Mouse (Mus musculus): ENCODE data around the gene Dhx32. TPM values are rescaled to one million over a fixed set of nuclear protein-coding genes. Genes with fewer than 3 reads are reported as not detected.

Gene Dhx32
- 22.0 and 25.1 TPM in 2 replicates for polyA plus RNA-seq (2015; fragmentation: Nextera tagmentation; extraction: Ambion mirVana)

GRCm38 (mm10) chr7:133782717-133783435, at the start of gene Dhx32:
TSS of gene Dhx32 (minus strand) at chr7:133782726.
- TF ChIP-seq EP300 (IDR thresholded peaks at IDR 0.05), result no peak
- TF ChIP-seq CTCF (IDR thresholded peaks at IDR 0.05), result peak; percentile 86
- Histone ChIP-seq H3K4me2 (replicated peaks; ENCODE audit: low read depth, low read length) (peak within 1 kb of the TSS; percentile 11), H3K27me3 (replicated peaks; ENCODE audit: insufficient read depth, low read length) (no peaks in the 10 kb centered on the region), H3K27ac (ENCODE audit: low read length) (peak within 1 kb of the TSS; percentile 73), H3K36me3 (ENCODE audit: insufficient read depth, low read length) (no peaks in the 10 kb centered on the region), H3K4me3 (ENCODE audit: low read depth, low read length) (no peak within 1 kb of the TSS; the same call in 1 of the 2 replicates), H3K9ac (replicated peaks; ENCODE audit: low read depth) (no peak within 1 kb of the TSS), H3K9me3 (ENCODE audit: low read length) (no peaks in the 10 kb centered on the region), H3K4me1 (ENCODE audit: insufficient read depth, low read depth, low read length) (no peaks in the 10 kb centered on the region)
- ATAC-seq (peak; percentile 94), DNase-seq (ENCODE audit: low spot score) (peak; percentile 89)
- WGBS, result 25% methylated on average over 18 of the region's 18 CpGs

DNA sequence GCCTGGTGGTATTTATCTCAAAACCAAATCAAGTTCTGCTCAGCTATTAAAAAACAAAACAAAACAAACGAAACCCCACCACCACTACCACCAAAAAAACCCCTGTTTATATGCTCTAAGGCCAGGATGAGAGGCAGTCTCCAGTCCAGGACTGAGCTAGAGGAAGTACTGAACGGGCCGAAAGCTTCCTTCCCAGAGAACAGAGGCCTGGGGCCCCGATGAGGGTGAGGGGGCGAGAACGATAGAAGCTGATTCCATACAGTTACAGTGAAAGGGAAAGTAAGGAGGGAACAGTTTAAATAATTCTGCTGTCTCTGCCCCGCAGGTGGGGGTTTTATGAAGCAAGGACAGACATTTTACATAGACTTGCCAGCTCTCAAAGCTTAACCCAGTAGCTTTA, 47.1 kb upstream of the Dhx32 start:
- H3K27ac ChIP-seq (ENCODE audit: low read length), result no peak overlapping the region
- WGBS, result 36% methylated on average over 7 of the region's 7 CpGs
- no peak for DNase-seq (ENCODE audit: low spot score)

GRCm38 (mm10) chr7:133828514-133828913, 46.0 kb upstream of the Dhx32 start:
- H3K27me3 ChIP-seq (replicated peaks; ENCODE audit: insufficient read depth, low read length), result no peaks in the 10 kb centered on the region
- H3K36me3 ChIP-seq (ENCODE audit: insufficient read depth, low read length), result no peaks in the 10 kb centered on the region
- H3K4me3 ChIP-seq (ENCODE audit: low read depth, low read length), result no peak overlapping the region
- H3K9ac ChIP-seq (replicated peaks; ENCODE audit: low read depth), result no peak overlapping the region
- H3K9me3 ChIP-seq (ENCODE audit: low read length), result no peaks in the 10 kb centered on the region
- no peak overlapping the region for H3K4me2 ChIP-seq (replicated peaks; ENCODE audit: low read depth, low read length)
- TF ChIP-seq CTCF (IDR thresholded peaks at IDR 0.05), result no peak
- no peak for TF ChIP-seq EP300 (IDR thresholded peaks at IDR 0.05)
- ATAC-seq, result no peak
- H3K27ac ChIP-seq (ENCODE audit: low read length), result no peak overlapping the region
- H3K4me1 ChIP-seq (ENCODE audit: insufficient read depth, low read depth, low read length), result no peaks in the 10 kb centered on the region
- no peak for DNase-seq (ENCODE audit: low spot score)
- WGBS, result 51% methylated on average over 4 of the region's 4 CpGs

More for the DNA sequence above, 47.1 kb upstream of the Dhx32 start:
- Histone ChIP-seq H3K27me3 (replicated peaks; ENCODE audit: insufficient read depth, low read length) (no peaks in the 10 kb centered on the region), H3K9ac (replicated peaks; ENCODE audit: low read depth) (no peak overlapping the region), H3K9me3 (ENCODE audit: low read length) (no peaks in the 10 kb centered on the region), H3K4me1 (ENCODE audit: insufficient read depth, low read depth, low read length) (no peaks in the 10 kb centered on the region), H3K36me3 (ENCODE audit: insufficient read depth, low read length) (no peaks in the 10 kb centered on the region), H3K4me2 (replicated peaks; ENCODE audit: low read depth, low read length) (no peak overlapping the region), H3K4me3 (ENCODE audit: low read depth, low read length) (no peak overlapping the region)
- no peak for TF ChIP-seq CTCF (IDR thresholded peaks at IDR 0.05)
- no peak for TF ChIP-seq EP300 (IDR thresholded peaks at IDR 0.05)
- ATAC-seq, result no peak

GRCm38 (mm10) chr7:133824579-133824978, 42.1 kb upstream of the Dhx32 start:
- H3K36me3 ChIP-seq (ENCODE audit: insufficient read depth, low read length), result no peaks in the 10 kb centered on the region
- 96% methylated on average over 2 of the region's 2 CpGs for WGBS
- H3K4me3 ChIP-seq (ENCODE audit: low read depth, low read length), result no peak overlapping the region
- DNase-seq (ENCODE audit: low spot score) (no peak), ATAC-seq (no peak)
- TF ChIP-seq EP300 (IDR thresholded peaks at IDR 0.05) (no peak), CTCF (IDR thresholded peaks at IDR 0.05) (peak; percentile 53)
- no peaks in the 10 kb centered on the region for H3K9me3 ChIP-seq (ENCODE audit: low read length)
- H3K4me1 ChIP-seq (ENCODE audit: insufficient read depth, low read depth, low read length), result no peaks in the 10 kb centered on the region
- no peak overlapping the region for H3K4me2 ChIP-seq (replicated peaks; ENCODE audit: low read depth, low read length)
- no peak overlapping the region for H3K9ac ChIP-seq (replicated peaks; ENCODE audit: low read depth)
- no peaks in the 10 kb centered on the region for H3K27me3 ChIP-seq (replicated peaks; ENCODE audit: insufficient read depth, low read length)
- no peak overlapping the region for H3K27ac ChIP-seq (ENCODE audit: low read length)

- no peaks in the 10 kb centered on the region for H3K27me3 ChIP-seq (replicated peaks; ENCODE audit: insufficient read depth, low read length)
- TF ChIP-seq EP300 (IDR thresholded peaks at IDR 0.05) (no peak), CTCF (IDR thresholded peaks at IDR 0.05) (peak; percentile 16; the same call in 1 of the 2 replicates)
- no peaks in the 10 kb centered on the region for H3K4me1 ChIP-seq (ENCODE audit: insufficient read depth, low read depth, low read length)
- H3K9ac ChIP-seq (replicated peaks; ENCODE audit: low read depth), result no peak overlapping the region
- H3K27ac ChIP-seq (ENCODE audit: low read length), result no peak overlapping the region
- no peak overlapping the region for H3K4me2 ChIP-seq (replicated peaks; ENCODE audit: low read depth, low read length)
- H3K9me3 ChIP-seq (ENCODE audit: low read length), result no peaks in the 10 kb centered on the region
- WGBS, result 86% methylated on average over 6 of the region's 6 CpGs
- H3K36me3 ChIP-seq (ENCODE audit: insufficient read depth, low read length), result no peaks in the 10 kb centered on the region
- DNase-seq (ENCODE audit: low spot score) (no peak), ATAC-seq (no peak)
- H3K4me3 ChIP-seq (ENCODE audit: low read depth, low read length), result no peak overlapping the region
Observed at GRCm38 (mm10) chr7:133823751-133824150, 41.2 kb upstream of the Dhx32 start.

- H3K27ac ChIP-seq (ENCODE audit: low read length), result no peak overlapping the region
- no peaks in the 10 kb centered on the region for H3K4me1 ChIP-seq (ENCODE audit: insufficient read depth, low read depth, low read length)
- no peak for TF ChIP-seq EP300 (IDR thresholded peaks at IDR 0.05)
- TF ChIP-seq CTCF (IDR thresholded peaks at IDR 0.05), result no peak
- ATAC-seq (no peak), DNase-seq (ENCODE audit: low spot score) (no peak)
- H3K36me3 ChIP-seq (ENCODE audit: insufficient read depth, low read length), result no peaks in the 10 kb centered on the region
- no peaks in the 10 kb centered on the region for H3K9me3 ChIP-seq (ENCODE audit: low read length)
- H3K9ac ChIP-seq (replicated peaks; ENCODE audit: low read depth), result no peak overlapping the region
- H3K27me3 ChIP-seq (replicated peaks; ENCODE audit: insufficient read depth, low read length), result no peaks in the 10 kb centered on the region
- WGBS, result 65% methylated on average over 4 of the region's 4 CpGs
- H3K4me2 ChIP-seq (replicated peaks; ENCODE audit: low read depth, low read length), result no peak overlapping the region
- no peak overlapping the region for H3K4me3 ChIP-seq (ENCODE audit: low read depth, low read length)
Observed at GRCm38 (mm10) chr7:133813331-133813730, 30.8 kb upstream of the Dhx32 start.
